ENCODE assay signal across 8 mouse cellular contexts in genomic region chr19:4175368-4175947, GRCm38 (mm10). TPM values are rescaled to one million over a fixed set of nuclear protein-coding genes. Genes with fewer than 3 reads are reported as not detected.
DNase-seq lines count a peak whose midpoint lies in the region; ATAC-seq lines count a peak whose summit lies in the region.

Gene Carns1, minus strand, starts transcription at chr19:4175479.

- no peaks in the 10 kb centered on the region for H3K4me1 ChIP-seq in liver, embryonic 11.5 days (replicated peaks; ENCODE audit: control insufficient read depth, insufficient read depth, low read length)
- peaks cover 9% of the 10 kb centered on the region; the same call in 1 of the 2 replicates for H3K4me1 ChIP-seq in embryonic facial prominence, embryonic 12.5 days
- H3K4me1 ChIP-seq in heart, embryonic 13.5 days: peaks cover 38% of the 10 kb centered on the region
- H3K4me1 ChIP-seq in limb, embryonic 15.5 days: peaks cover 27% of the 10 kb centered on the region

- H3K36me3 ChIP-seq in liver, embryonic 11.5 days (ENCODE audit: control insufficient read depth, insufficient read depth, low read length): no peaks in the 10 kb centered on the region
- H3K36me3 ChIP-seq in embryonic facial prominence, embryonic 12.5 days: no peaks in the 10 kb centered on the region
- H3K36me3 ChIP-seq in heart, embryonic 13.5 days: no peaks in the 10 kb centered on the region
- H3K36me3 ChIP-seq in limb, embryonic 15.5 days: no peaks in the 10 kb centered on the region

- 11% methylated on average over 11 of the region's 11 CpGs for WGBS in liver, embryonic 11.5 days
- WGBS in embryonic facial prominence, embryonic 12.5 days: 3% methylated on average over 11 of the region's 11 CpGs
- WGBS in heart, embryonic 13.5 days: 2% methylated on average over 11 of the region's 11 CpGs
- WGBS in limb, embryonic 15.5 days: 5% methylated on average over 11 of the region's 11 CpGs

- no peak within 1 kb of the TSS for H3K27ac ChIP-seq in liver, embryonic 11.5 days (ENCODE audit: low read depth, low read length)
- no peak within 1 kb of the TSS for H3K27ac ChIP-seq in embryonic facial prominence, embryonic 12.5 days
- H3K27ac ChIP-seq in heart, embryonic 13.5 days (replicated peaks): peak within 1 kb of the TSS; percentile 13
- H3K27ac ChIP-seq in limb, embryonic 15.5 days: peak within 1 kb of the TSS; percentile 29; the same call in 1 of the 2 replicates

- no peak for DNase-seq in liver, embryonic 11.5 days (ENCODE audit: low spot score)
- no peak for DNase-seq in liver
- DNase-seq in cerebellum, adult 11-12 months: no peak

- ATAC-seq in liver, embryonic 11.5 days (replicated peaks; ENCODE audit: low FRiP score): peak; percentile 49
- ATAC-seq in embryonic facial prominence, embryonic 12.5 days (ENCODE audit: insufficient number of reproducible peaks, insufficient read depth, low FRiP score, low TSS enrichment): peak; percentile 53; the same call in 1 of the 2 replicates
- 0 out of 2 replicates have a peak, but pooled peaks have one; percentile 22 for ATAC-seq in heart, embryonic 13.5 days (ENCODE audit: extremely low read depth, insufficient number of reproducible peaks, low FRiP score, low TSS enrichment)
- ATAC-seq in limb, embryonic 15.5 days (ENCODE audit: insufficient number of reproducible peaks, low FRiP score, low TSS enrichment, low read depth): peak; percentile 49; the same call in 1 of the 2 replicates
- ATAC-seq in neutrophil, adult 5-6 weeks (ENCODE audit: extremely low read depth, insufficient number of reproducible peaks, low FRiP score, poor library complexity, severe bottlenecking): no peak
- no peak for ATAC-seq in megakaryocyte, adult 5-6 weeks (ENCODE audit: poor library complexity, severe bottlenecking)

- no peaks in the 10 kb centered on the region for H3K9me3 ChIP-seq in liver, embryonic 11.5 days (ENCODE audit: control insufficient read depth, low read length)
- H3K9me3 ChIP-seq in embryonic facial prominence, embryonic 12.5 days: no peaks in the 10 kb centered on the region
- no peaks in the 10 kb centered on the region for H3K9me3 ChIP-seq in heart, embryonic 13.5 days
- H3K9me3 ChIP-seq in limb, embryonic 15.5 days: no peaks in the 10 kb centered on the region

- H3K4me3 ChIP-seq in liver, embryonic 11.5 days (ENCODE audit: low read depth, low read length): no peak within 1 kb of the TSS
- H3K4me3 ChIP-seq in embryonic facial prominence, embryonic 12.5 days: no peak within 1 kb of the TSS
- peak within 1 kb of the TSS; percentile 29 for H3K4me3 ChIP-seq in heart, embryonic 13.5 days
- H3K4me3 ChIP-seq in limb, embryonic 15.5 days: no peak within 1 kb of the TSS

- H3K27me3 ChIP-seq in liver, embryonic 11.5 days (replicated peaks; ENCODE audit: control insufficient read depth, insufficient read depth, low read length): no peaks in the 10 kb centered on the region
- H3K27me3 ChIP-seq in embryonic facial prominence, embryonic 12.5 days: no peaks in the 10 kb centered on the region
- H3K27me3 ChIP-seq in heart, embryonic 13.5 days (replicated peaks): peaks cover 7% of the 10 kb centered on the region; the same call in 1 of the 2 replicates
- H3K27me3 ChIP-seq in limb, embryonic 15.5 days: no peaks in the 10 kb centered on the region

- no peak within 1 kb of the TSS for H3K9ac ChIP-seq in liver, embryonic 11.5 days (ENCODE audit: low read depth, low read length)
- H3K9ac ChIP-seq in embryonic facial prominence, embryonic 12.5 days: no peak within 1 kb of the TSS
- H3K9ac ChIP-seq in heart, embryonic 13.5 days: peak within 1 kb of the TSS; percentile 60
- H3K9ac ChIP-seq in limb, embryonic 15.5 days: 0 out of 2 replicates have a peak within 1 kb of the TSS, but pooled peaks have one; percentile 23

- H3K4me2 ChIP-seq in liver, embryonic 11.5 days: peak within 1 kb of the TSS; percentile 45
- peak within 1 kb of the TSS; percentile 33 for H3K4me2 ChIP-seq in embryonic facial prominence, embryonic 12.5 days (replicated peaks)
- peak within 1 kb of the TSS; percentile 63 for H3K4me2 ChIP-seq in heart, embryonic 13.5 days
- peak within 1 kb of the TSS; percentile 35 for H3K4me2 ChIP-seq in limb, embryonic 15.5 days

RNA-seq across cellular contexts. Expression of gene Carns1, which starts in this region (rescaled TPM):
- 0.89 and 1.2 TPM in 2 replicates for polyA plus RNA-seq in liver, embryonic 11.5 days (2014; fragmentation: Nextera tagmentation; extraction: Ambion mirVana)
- 2.6 and 3.7 TPM in 2 replicates for polyA plus RNA-seq in embryonic facial prominence, embryonic 12.5 days (2016; fragmentation: Nextera tagmentation; extraction: Ambion mirVana)
- polyA plus RNA-seq in heart, embryonic 13.5 days (2015; fragmentation: Nextera tagmentation; extraction: Ambion mirVana): 4.4 and 5.0 TPM in 2 replicates
- 1.8 and 2.7 TPM in 2 replicates for polyA plus RNA-seq in limb, embryonic 15.5 days (2015; fragmentation: Nextera tagmentation; extraction: Ambion mirVana)
- total RNA-seq in neutrophil, adult 5-6 weeks (2017): 95.9 and 99.3 TPM in 2 replicates
- 3.9 and 4.7 TPM in 2 replicates for total RNA-seq in megakaryocyte, adult 5-6 weeks (2015)
- 1.3 and 2.0 TPM in 2 replicates for total RNA-seq in megakaryocyte, adult 5-6 weeks (2017)

Comparison
In these comparisons a context has a peak if more than half of its experiments do, and no peak if none do; other contexts are left out.
1. RNA of gene Carns1 (total RNA-seq): 95.9 to 99.3 TPM in neutrophil, adult 5-6 weeks; 1.3 to 4.7 TPM in megakaryocyte, adult 5-6 weeks; every median in the first group is over 10 times any median in the second.
2. ATAC-seq: peak in liver, embryonic 11.5 days (single experiment), embryonic facial prominence, embryonic 12.5 days (single experiment), heart, embryonic 13.5 days (single experiment) and limb, embryonic 15.5 days (single experiment); none in neutrophil, adult 5-6 weeks (single experiment) and megakaryocyte, adult 5-6 weeks (single experiment).
3. H3K27ac ChIP-seq: peak in heart, embryonic 13.5 days (single experiment) and limb, embryonic 15.5 days (single experiment); none in liver, embryonic 11.5 days (single experiment) and embryonic facial prominence, embryonic 12.5 days (single experiment).
4. H3K9ac ChIP-seq: peak in heart, embryonic 13.5 days (single experiment) and limb, embryonic 15.5 days (single experiment); none in liver, embryonic 11.5 days (single experiment) and embryonic facial prominence, embryonic 12.5 days (single experiment).
5. Peak in every context shown above with its lines, with median percentiles within 50 percentile points of each other: H3K4me2 ChIP-seq.